Comparison of ENCODE assay signal across 27 mouse cellular contexts in genomic region chr2:35897125-35897524, GRCm38 (mm10).
DNase-seq lines count a peak whose midpoint lies in the region; ATAC-seq and TF ChIP-seq lines count a peak whose summit lies in the region.
"Had no signal": no experiment of that assay in that cellular context is flagged by ENCODE, and none has a peak within 500 bp of the region (broad histone marks: within the 10 kb centered on the region; RNA-seq: fewer than 3 reads in every experiment).

No protein-coding gene starts in this region.

- 72% methylated on average over 2 of the region's 2 CpGs for WGBS in heart, embryonic 11.5 days (ENCODE audit: insufficient replicate concordance)
- WGBS in lung, postnatal 0 days = 76% methylated on average over 2 of the region's 2 CpGs

- no peak overlapping the region for H3K4me2 ChIP-seq in heart, embryonic 11.5 days
- H3K4me2 ChIP-seq in lung, postnatal 0 days (replicated peaks; ENCODE audit: low read depth, low read length) = no peak overlapping the region
- H3K4me2 ChIP-seq: forebrain, embryonic 13.5 days; hindbrain, embryonic 15.5 days; limb, embryonic 15.5 days; midbrain, embryonic 15.5 days; neural tube, embryonic 13.5 days; stomach, embryonic 15.5 days had no signal

- no peak for ATAC-seq in heart, embryonic 11.5 days (replicated peaks; ENCODE audit: insufficient number of reproducible peaks, low FRiP score, low TSS enrichment)
- no peak for ATAC-seq in lung, postnatal 0 days
- ATAC-seq: forebrain, embryonic 13.5 days; midbrain, embryonic 15.5 days had no signal

- H3K9me3 ChIP-seq in heart, embryonic 11.5 days (replicated peaks; ENCODE audit: control insufficient read depth, low read length) = no peaks in the 10 kb centered on the region
- no peaks in the 10 kb centered on the region for H3K9me3 ChIP-seq in lung, postnatal 0 days (ENCODE audit: low read length)
- H3K9me3 ChIP-seq: forebrain, embryonic 13.5 days; G1E; hindbrain, embryonic 15.5 days; limb, embryonic 15.5 days; midbrain, embryonic 15.5 days; neural tube, embryonic 13.5 days; stomach, embryonic 15.5 days had no signal

- peak; percentile 40; the same call in 1 of the 2 replicates for TF ChIP-seq CTCF in lung, postnatal 0 days (IDR thresholded peaks at IDR 0.05)

- TF ChIP-seq EP300 in lung, postnatal 0 days (IDR thresholded peaks at IDR 0.05) = no peak

- no peak overlapping the region for H3K27ac ChIP-seq in heart, embryonic 11.5 days (ENCODE audit: low read depth, low read length)
- no peak overlapping the region for H3K27ac ChIP-seq in lung, postnatal 0 days (ENCODE audit: low read length)
- H3K27ac ChIP-seq: forebrain, embryonic 13.5 days; heart, adult 2 months; hindbrain, embryonic 15.5 days; limb, embryonic 15.5 days; midbrain, embryonic 15.5 days; neural tube, embryonic 13.5 days; stomach, embryonic 15.5 days had no signal

- no peak overlapping the region for H3K4me3 ChIP-seq in heart, embryonic 11.5 days (ENCODE audit: low read depth, low read length)
- H3K4me3 ChIP-seq in lung, postnatal 0 days (ENCODE audit: low read depth, low read length) = no peak overlapping the region
- H3K4me3 ChIP-seq: forebrain, embryonic 13.5 days; heart, adult 2 months; hindbrain, embryonic 15.5 days; limb, embryonic 15.5 days; midbrain, embryonic 15.5 days; myocyte; neural tube, embryonic 13.5 days; stomach, embryonic 15.5 days had no signal

- H3K27me3 ChIP-seq in heart, embryonic 11.5 days (ENCODE audit: control insufficient read depth, insufficient read depth, low read length) = no peaks in the 10 kb centered on the region
- H3K27me3 ChIP-seq in lung, postnatal 0 days (replicated peaks; ENCODE audit: insufficient read depth, low read length) = no peaks in the 10 kb centered on the region
- H3K27me3 ChIP-seq: CH12.LX; forebrain, embryonic 13.5 days; hindbrain, embryonic 15.5 days; limb, embryonic 15.5 days; midbrain, embryonic 15.5 days; neural tube, embryonic 13.5 days; stomach, embryonic 15.5 days had no signal

- peaks cover 6% of the 10 kb centered on the region; the same call in 1 of the 2 replicates for H3K4me1 ChIP-seq in heart, embryonic 11.5 days (ENCODE audit: control insufficient read depth, insufficient read depth, low read length)
- no peaks in the 10 kb centered on the region for H3K4me1 ChIP-seq in lung, postnatal 0 days (ENCODE audit: insufficient read depth, low read depth, low read length)
- H3K4me1 ChIP-seq: forebrain, embryonic 13.5 days; hindbrain, embryonic 15.5 days; midbrain, embryonic 15.5 days; neural tube, embryonic 13.5 days; stomach, embryonic 15.5 days had no signal

- DNase-seq in heart, adult 8-10 months (ENCODE audit: low spot score) = no peak
- DNase-seq in left cerebral cortex, adult 18-20 months (ENCODE audit: low spot score in 2 of 2) = peak; percentile 17 to 37
- DNase-seq in left cerebral cortex, adult 11 months (ENCODE audit: low spot score) = no peak
- DNase-seq in lung, postnatal 0 days (ENCODE audit: low spot score) = no peak
- DNase-seq in lung, postnatal 36 days = no peak
- DNase-seq in MN1 (ENCODE audit: low spot score) = no peak
- DNase-seq: adrenal gland, adult 2 months; B cell, adult 2 months; cerebellum, adult 8-10 months; cerebellum, postnatal 36 days; gastrocnemius, postnatal 36 days; heart, adult 2 months; left cerebral cortex, postnatal 4 days; lung, adult 18-20 months; lung, postnatal 4 days; thymus, adult 18-20 months; thymus, postnatal 36 days had no signal

- H3K36me3 ChIP-seq in heart, embryonic 11.5 days (ENCODE audit: control insufficient read depth, insufficient read depth, low read length) = no peaks in the 10 kb centered on the region
- no peaks in the 10 kb centered on the region for H3K36me3 ChIP-seq in lung, postnatal 0 days (ENCODE audit: insufficient read depth, low read length)
- H3K36me3 ChIP-seq: G1E; hindbrain, embryonic 15.5 days; limb, embryonic 15.5 days; midbrain, embryonic 15.5 days; neural tube, embryonic 13.5 days; stomach, embryonic 15.5 days had no signal

- 0 out of 2 replicates have a peak overlapping the region, but pooled peaks have one; percentile 10 for H3K9ac ChIP-seq in heart, embryonic 11.5 days (ENCODE audit: low read depth, low read length)
- H3K9ac ChIP-seq in lung, postnatal 0 days (replicated peaks; ENCODE audit: low read depth) = no peak overlapping the region
- H3K9ac ChIP-seq: forebrain, embryonic 13.5 days; hindbrain, embryonic 15.5 days; limb, embryonic 15.5 days; midbrain, embryonic 15.5 days; neural tube, embryonic 13.5 days; stomach, embryonic 15.5 days had no signal

Comparison
In these comparisons a context has a peak if more than half of its experiments do, and no peak if none do; other contexts are left out.
1. DNase-seq: peak in left cerebral cortex, adult 18-20 months (2 of 2); none in heart, adult 8-10 months (single experiment), left cerebral cortex, adult 11 months (single experiment), lung, postnatal 0 days (single experiment), lung, postnatal 36 days (single experiment) and MN1 (single experiment).